Mouse (Mus musculus) erythroblast, embryonic 14.5 days (primary cell): ENCODE data around the gene Ppef1. TPM values are rescaled to one million over a fixed set of nuclear protein-coding genes. Genes with fewer than 3 reads are reported as not detected.

Source experiments
- H3K27me3 ChIP-seq: 2 replicates; pipeline ENCODE4 v1.6.1; 2012; ENCODE audit warnings: inconsistent platforms; ENCODE audit not compliant: control insufficient read depth
- H3K36me3 ChIP-seq: 2 replicates; pipeline ENCODE4 v1.6.1; 2012; ENCODE audit warnings: mild to moderate bottlenecking, inconsistent platforms; ENCODE audit not compliant: control insufficient read depth
- H3K4me1 ChIP-seq: 2 replicates; pipeline ENCODE4 v1.6.1; 2012; ENCODE audit warnings: inconsistent platforms; ENCODE audit not compliant: control insufficient read depth
- H3K4me3 ChIP-seq: replicated peaks from 2 replicates; pipeline ENCODE3; 2012; ENCODE audit warnings: moderate library complexity, mild to moderate bottlenecking, inconsistent platforms
- H3K9me3 ChIP-seq: 2 replicates; pipeline ENCODE4 v1.6.1; 2012; ENCODE audit warnings: low read length, inconsistent platforms, mixed read lengths; ENCODE audit not compliant: control insufficient read depth
- GATA1 ChIP-seq: IDR thresholded peaks from 2 replicates; pipeline ENCODE4 v1.6.1; 2012; ENCODE audit warnings: low read length, inconsistent platforms, mixed read lengths
- TAL1 ChIP-seq: IDR thresholded peaks from 3 replicates; pipeline ENCODE4 v1.6.1; 2012; ENCODE audit warnings: low read length, inconsistent platforms, mixed read lengths
- polyA plus RNA-seq: library from polyadenylated mRNA; stranded (reverse); fragments of >175 nt; gene quantifications from 2 replicates; pipeline ENCODE4 v1.2.3, GENCODE M21; 2012

The Ppef1 gene
- polyA plus RNA-seq, 1 experiment, result not detected

DNA sequence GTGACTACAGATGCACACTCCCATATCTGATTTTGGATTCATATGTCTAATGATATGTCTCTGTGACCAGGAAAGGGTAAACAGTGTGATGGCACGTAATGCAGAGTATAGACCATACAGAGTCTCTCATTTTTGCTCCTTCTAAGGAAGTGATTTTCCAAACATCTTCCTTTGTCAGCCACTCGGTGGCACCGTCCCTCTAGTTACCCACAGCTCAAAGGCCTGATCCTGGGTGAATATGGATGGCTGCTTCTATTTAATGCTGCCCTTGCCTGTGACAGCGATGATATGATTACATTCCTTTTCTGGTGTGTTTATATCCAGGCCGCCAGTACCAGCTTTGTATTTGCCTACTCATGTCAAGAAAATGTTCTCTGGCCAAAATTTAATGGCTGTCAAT, 152.0 kb downstream of the Ppef1 start:
- TF ChIP-seq TAL1 (no peak), GATA1 (no peak)
- Histone ChIP-seq H3K4me3 (no peak overlapping the region), H3K4me1 (no peaks in the 10 kb centered on the region), H3K36me3 (peaks cover 49% of the 10 kb centered on the region), H3K27me3 (no peaks in the 10 kb centered on the region), H3K9me3 (no peaks in the 10 kb centered on the region)

Other genes starting within 250 kb of the Ppef1 start
- 0.41 and 0.62 TPM in 2 replicates for gene Phka2, start 233.6 kb downstream of the Ppef1 start, polyA plus RNA-seq
- gene Rs1, start 32.2 kb upstream of the Ppef1 start, polyA plus RNA-seq, result 0.01 TPM in 1 of 2 replicates, not detected in the other
- 0.02 TPM in 1 of 2 replicates, not detected in the other for gene Gja6, start 171.3 kb upstream of the Ppef1 start, polyA plus RNA-seq